Mouse (Mus musculus): ENCODE results near the gene Syt1.

The Syt1 gene

GRCm38 (mm10) chr10:108524306-108525029 lies 486.3 kb downstream of the Syt1 start:
- DNase-seq (ENCODE audit: low spot score in 2 of 2) = no peak

GRCm38 (mm10) chr10:108519156-108519555 lies 491.6 kb downstream of the Syt1 start:
- no peak for DNase-seq (ENCODE audit: low spot score in 2 of 2)

- no peak for DNase-seq (ENCODE audit: low spot score in 2 of 2)
Observed at GRCm38 (mm10) chr10:108517076-108517475, 493.7 kb downstream of the Syt1 start.

GRCm38 (mm10) chr10:108514671-108515070 lies 496.1 kb downstream of the Syt1 start:
- no peak for DNase-seq (ENCODE audit: low spot score in 2 of 2)

GRCm38 (mm10) chr10:108509579-108509978 lies 501.2 kb downstream of the Syt1 start:
- no peak for DNase-seq (ENCODE audit: low spot score in 2 of 2)

GRCm38 (mm10) chr10:108506917-108507316 lies 503.9 kb downstream of the Syt1 start:
- DNase-seq (ENCODE audit: low spot score in 2 of 2) = no peak

- DNase-seq (ENCODE audit: low spot score in 2 of 2) = no peak
Observed at GRCm38 (mm10) chr10:108504925-108505324, 505.9 kb downstream of the Syt1 start.

GRCm38 (mm10) chr10:108504128-108504870 lies 506.5 kb downstream of the Syt1 start:
- DNase-seq (ENCODE audit: low spot score in 2 of 2) = no peak

GRCm38 (mm10) chr10:108490231-108490630 lies 520.6 kb downstream of the Syt1 start:
- no peak for DNase-seq (ENCODE audit: low spot score in 2 of 2)

GRCm38 (mm10) chr10:108483991-108484390 lies 526.8 kb downstream of the Syt1 start:
- DNase-seq (ENCODE audit: low spot score in 2 of 2) = no peak

GRCm38 (mm10) chr10:108480146-108480850 lies 530.5 kb downstream of the Syt1 start:
- no peak for DNase-seq (ENCODE audit: low spot score in 2 of 2)

GRCm38 (mm10) chr10:108470319-108470955 lies 540.3 kb downstream of the Syt1 start:
- DNase-seq (ENCODE audit: low spot score in 2 of 2) = no peak

- DNase-seq (ENCODE audit: low spot score in 2 of 2) = no peak
Observed at GRCm38 (mm10) chr10:108466539-108466938, 544.2 kb downstream of the Syt1 start.

- DNase-seq (ENCODE audit: low spot score in 2 of 2) = no peak
Observed at GRCm38 (mm10) chr10:108461862-108462261, 548.9 kb downstream of the Syt1 start.

GRCm38 (mm10) chr10:108457054-108457453 lies 553.7 kb downstream of the Syt1 start:
- DNase-seq (ENCODE audit: low spot score in 2 of 2) = no peak

GRCm38 (mm10) chr10:108455883-108456282 lies 554.9 kb downstream of the Syt1 start:
- DNase-seq (ENCODE audit: low spot score in 2 of 2) = no peak

GRCm38 (mm10) chr10:108455204-108455603 lies 555.6 kb downstream of the Syt1 start:
- DNase-seq (ENCODE audit: low spot score in 2 of 2) = no peak

GRCm38 (mm10) chr10:108454691-108455117 lies 556.1 kb downstream of the Syt1 start:
- no peak for DNase-seq (ENCODE audit: low spot score in 2 of 2)

- DNase-seq (ENCODE audit: low spot score in 2 of 2) = no peak
Observed at GRCm38 (mm10) chr10:108453561-108453960, 557.2 kb downstream of the Syt1 start.

- DNase-seq (ENCODE audit: low spot score in 2 of 2) = no peak
Observed at GRCm38 (mm10) chr10:108452421-108452820, 558.4 kb downstream of the Syt1 start.

- DNase-seq (ENCODE audit: low spot score in 2 of 2) = no peak
Observed at GRCm38 (mm10) chr10:108451516-108451915, 559.3 kb downstream of the Syt1 start.

- no peak for DNase-seq (ENCODE audit: low spot score in 2 of 2)
Observed at GRCm38 (mm10) chr10:108450401-108450800, 560.4 kb downstream of the Syt1 start.

Measured in spleen, postnatal 10 days (tissue).